Mouse (Mus musculus): Measurements from ENCODE around the gene Gm20390. TPM values are rescaled to one million over a fixed set of nuclear protein-coding genes. Genes with fewer than 3 reads are reported as not detected.
"Not testable (repeated sequence)": the region's sequence is repeated elsewhere in the genome, so short reads cannot be mapped to it uniquely, and the experiment has no call there.

Gm20390 gene
- polyA plus RNA-seq, 1 experiment from 2014 or later: 578 TPM

DNA sequence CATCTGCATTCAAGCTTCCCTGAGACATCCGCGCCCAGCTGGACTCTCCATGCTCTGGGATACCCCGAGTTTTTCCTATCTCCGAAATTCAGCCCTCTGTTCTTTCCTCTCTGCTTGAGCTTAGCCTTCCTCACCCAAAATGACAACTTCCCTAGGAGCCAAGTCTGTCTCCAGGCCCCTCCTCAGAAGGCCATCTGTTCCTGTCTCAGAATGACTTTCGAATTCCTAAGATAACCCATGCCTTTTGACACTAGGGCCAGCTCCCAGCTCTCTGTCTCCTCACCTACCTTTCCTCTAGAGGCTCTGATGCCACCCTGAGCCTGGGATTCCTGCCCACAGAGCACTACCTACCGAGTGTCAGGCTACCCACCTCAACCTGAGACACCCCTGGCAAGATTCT, 11.9 kb downstream of the Gm20390 start, which contains the start of gene Nme2:
Nme2 (minus strand) TSS at position 101 of the 400 bp plus-strand sequence.
- H3K36me3 ChIP-seq: peaks cover 74% of the 10 kb centered on the region

DNA sequence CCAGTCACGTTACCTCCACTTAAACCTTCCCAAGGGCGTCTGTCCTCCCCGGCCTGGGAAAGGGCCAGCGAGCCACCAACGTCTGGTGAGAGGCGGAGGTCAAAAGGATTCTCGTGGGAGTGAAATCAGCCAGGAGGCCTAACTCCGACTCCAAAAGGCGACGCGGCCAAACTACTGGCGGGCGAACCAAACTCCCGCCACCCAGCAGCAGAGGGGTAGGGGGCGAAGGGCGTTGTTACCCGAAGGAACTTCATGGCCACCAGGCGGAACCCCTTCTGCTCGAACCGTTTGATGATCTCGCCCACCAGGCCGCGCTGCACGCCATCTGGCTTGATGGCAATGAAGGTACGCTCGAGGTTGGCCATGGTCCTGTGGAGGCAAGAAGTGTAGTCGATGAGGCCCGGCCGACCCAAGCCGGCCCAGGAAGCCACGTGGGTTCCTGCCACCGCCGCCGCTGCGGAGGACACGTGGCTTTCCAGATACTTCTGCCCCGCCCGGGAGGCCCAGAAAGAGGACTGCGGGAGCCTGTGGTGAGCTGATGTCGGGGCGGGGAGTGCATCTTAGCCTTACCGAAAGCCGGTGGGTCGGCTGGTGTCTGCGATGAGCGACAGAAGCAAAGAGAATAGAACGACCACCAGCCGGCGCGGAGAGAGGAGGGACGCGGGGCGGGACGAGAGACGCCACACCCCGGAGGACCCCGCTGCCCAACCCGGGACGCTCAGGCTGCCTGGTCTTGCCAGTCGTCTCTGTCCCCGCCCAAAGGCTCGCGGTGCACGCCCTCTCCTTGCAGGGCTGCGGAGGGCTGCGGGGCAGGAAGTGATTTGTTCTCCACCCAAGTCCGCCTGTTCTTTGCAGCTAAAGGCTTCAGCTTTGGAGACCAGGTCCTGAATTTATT, 12.6 kb downstream of the Gm20390 start:
- H3K4me1 ChIP-seq: peaks cover 46% of the 10 kb centered on the region
- H3K27me3 ChIP-seq (ENCODE audit: low read depth, poor library complexity, severe bottlenecking): no peaks in the 10 kb centered on the region
- peak overlapping the region; percentile 85 for H3K4me3 ChIP-seq
- H3K27ac ChIP-seq: peak overlapping the region; percentile 93
- peaks cover 74% of the 10 kb centered on the region for H3K36me3 ChIP-seq
- DNase-seq (ENCODE audit: low spot score): peak; percentile 95
- no peaks in the 10 kb centered on the region for H3K9me3 ChIP-seq (replicated peaks)
- WGBS: under 1% methylated on average over 67 of the region's 67 CpGs

More for the DNA sequence above, 11.9 kb downstream of the Gm20390 start, which contains the start of gene Nme2:
- H3K4me3 ChIP-seq: peak within 1 kb of the TSS; percentile 85
- no peak for DNase-seq (ENCODE audit: low spot score)
- H3K27me3 ChIP-seq (ENCODE audit: low read depth, poor library complexity, severe bottlenecking): no peaks in the 10 kb centered on the region
- H3K4me1 ChIP-seq: peaks cover 46% of the 10 kb centered on the region
- no peaks in the 10 kb centered on the region for H3K9me3 ChIP-seq (replicated peaks)
- WGBS: 5% methylated on average over 6 of the region's 6 CpGs
- peak within 1 kb of the TSS; percentile 93 for H3K27ac ChIP-seq

DNA sequence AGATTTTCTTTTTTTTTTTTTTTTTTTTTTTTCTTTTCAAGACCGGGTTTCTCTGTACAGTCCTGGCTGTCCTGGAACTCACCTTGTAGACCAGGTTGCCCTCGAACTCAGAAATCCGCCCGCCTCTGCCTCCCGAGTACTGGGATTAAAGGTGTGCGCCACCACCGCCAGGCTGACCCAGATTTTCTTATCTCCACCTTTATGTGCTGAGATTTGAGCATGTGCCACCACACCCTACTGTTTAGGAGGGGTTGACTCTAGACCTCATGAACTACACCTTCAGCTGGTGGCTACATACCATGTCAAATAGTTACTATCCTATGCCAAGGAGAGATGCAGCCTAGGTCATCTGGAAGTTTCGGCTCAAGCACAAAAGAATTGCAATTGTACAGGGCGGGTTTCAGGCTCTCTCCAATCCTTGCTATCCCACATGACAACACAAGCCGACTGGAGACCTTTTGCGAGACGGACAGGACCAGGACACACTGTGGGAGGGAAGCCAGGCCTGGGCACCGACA, 13.3 kb downstream of the Gm20390 start:
- Histone ChIP-seq H3K27me3 (ENCODE audit: low read depth, poor library complexity, severe bottlenecking) (no peaks in the 10 kb centered on the region), H3K4me1 (peaks cover 46% of the 10 kb centered on the region), H3K36me3 (peaks cover 74% of the 10 kb centered on the region), H3K4me3 (peak overlapping the region; percentile 85), H3K27ac (peak overlapping the region; percentile 93), H3K9me3 (replicated peaks) (no peaks in the 10 kb centered on the region)
- WGBS: 54% methylated on average over 13 of the region's 13 CpGs
- DNase-seq (ENCODE audit: low spot score): no peak

DNA sequence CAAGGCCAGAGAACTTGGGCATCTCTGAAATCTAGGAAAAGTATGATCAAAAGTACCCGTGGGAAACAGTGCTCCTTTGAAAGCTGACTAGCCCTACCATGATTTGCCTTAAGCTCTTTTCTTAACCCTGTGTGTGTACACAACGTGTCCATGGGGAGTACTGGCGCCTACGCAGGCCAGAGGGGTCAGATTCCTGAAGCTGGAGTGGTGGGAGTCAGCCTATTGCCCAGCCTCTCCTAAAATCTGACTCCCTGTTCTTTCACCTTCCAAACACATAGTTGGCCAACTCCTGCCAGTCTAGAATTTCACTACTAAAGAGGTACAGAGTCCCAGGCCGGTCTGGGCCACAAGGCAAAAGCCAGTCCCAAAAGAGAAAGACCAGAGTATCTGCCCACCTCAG, 15.7 kb downstream of the Gm20390 start:
- Histone ChIP-seq H3K36me3 (peaks cover 72% of the 10 kb centered on the region), H3K9me3 (replicated peaks) (no peaks in the 10 kb centered on the region), H3K27me3 (ENCODE audit: low read depth, poor library complexity, severe bottlenecking) (no peaks in the 10 kb centered on the region), H3K4me1 (peaks cover 55% of the 10 kb centered on the region), H3K4me3 (peak overlapping the region; percentile 8; the same call in 1 of the 2 replicates), H3K27ac (no peak overlapping the region)
- DNase-seq (ENCODE audit: low spot score): no peak
- WGBS: 87% methylated on average over 5 of the region's 5 CpGs

DNA sequence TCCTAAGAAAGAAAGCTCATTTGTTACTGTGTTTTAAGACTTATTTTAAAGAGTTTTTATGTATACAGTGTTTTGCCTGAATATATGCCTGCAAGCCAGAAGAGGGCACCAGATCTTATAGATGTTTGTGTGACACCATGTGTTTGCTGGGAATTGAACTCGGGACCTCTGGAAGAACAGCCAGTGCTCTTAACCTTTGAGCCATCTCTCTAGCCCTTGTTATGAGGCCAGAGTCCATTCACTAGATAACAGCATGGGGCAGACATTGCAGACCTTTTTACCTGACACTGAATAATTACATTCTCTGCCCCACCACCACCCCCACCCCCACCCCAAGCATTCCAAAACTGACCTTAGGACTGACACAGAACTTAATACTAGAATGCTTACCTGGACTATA, 18.0 kb downstream of the Gm20390 start:
- Histone ChIP-seq H3K4me3 (no peak overlapping the region), H3K4me1 (peaks cover 49% of the 10 kb centered on the region), H3K27me3 (ENCODE audit: low read depth, poor library complexity, severe bottlenecking) (no peaks in the 10 kb centered on the region), H3K27ac (no peak overlapping the region), H3K9me3 (replicated peaks) (no peaks in the 10 kb centered on the region), H3K36me3 (peaks cover 66% of the 10 kb centered on the region)
- 94% methylated on average over 1 of the region's 1 CpGs for WGBS
- DNase-seq (ENCODE audit: low spot score): no peak

DNA sequence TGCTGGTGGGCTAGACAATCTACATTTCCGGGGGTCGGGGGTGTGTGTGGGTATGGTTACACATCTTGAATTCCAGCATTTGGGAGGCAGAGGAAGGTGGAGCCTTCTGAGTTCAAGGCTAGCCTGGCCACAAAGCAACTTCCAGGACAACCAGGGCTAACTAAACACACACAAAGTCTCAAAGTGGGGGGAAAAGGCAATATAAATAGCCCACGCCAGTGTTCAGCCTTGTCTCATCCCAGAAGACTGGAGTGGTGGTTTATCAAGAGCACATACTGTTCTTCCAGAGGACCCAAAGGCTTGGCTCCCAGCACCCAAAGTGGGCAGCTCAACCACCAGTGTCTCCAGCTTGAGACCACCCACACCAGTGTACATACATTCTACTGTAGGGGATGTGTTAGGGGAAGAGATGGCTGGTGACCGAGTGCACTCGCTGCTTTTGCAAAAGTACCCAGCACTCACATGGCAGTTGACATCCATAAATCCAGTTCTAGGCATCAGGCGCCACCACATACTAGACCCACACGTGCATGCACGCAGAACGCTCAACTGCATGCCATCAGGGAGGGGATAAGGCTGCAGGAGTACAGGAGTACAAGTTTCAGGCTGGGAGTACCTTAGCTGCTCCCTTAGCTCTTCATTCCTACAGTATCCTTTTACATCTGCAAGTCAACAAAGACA, 19.1 kb downstream of the Gm20390 start:
- Histone ChIP-seq H3K4me3 (no peak overlapping the region), H3K9me3 (replicated peaks) (no peaks in the 10 kb centered on the region), H3K27me3 (ENCODE audit: low read depth, poor library complexity, severe bottlenecking) (no peaks in the 10 kb centered on the region), H3K27ac (no peak overlapping the region), H3K4me1 (peaks cover 51% of the 10 kb centered on the region), H3K36me3 (peaks cover 64% of the 10 kb centered on the region)
- peak; percentile 26 for DNase-seq (ENCODE audit: low spot score)
- WGBS: 92% methylated on average over 9 of the region's 9 CpGs

DNA sequence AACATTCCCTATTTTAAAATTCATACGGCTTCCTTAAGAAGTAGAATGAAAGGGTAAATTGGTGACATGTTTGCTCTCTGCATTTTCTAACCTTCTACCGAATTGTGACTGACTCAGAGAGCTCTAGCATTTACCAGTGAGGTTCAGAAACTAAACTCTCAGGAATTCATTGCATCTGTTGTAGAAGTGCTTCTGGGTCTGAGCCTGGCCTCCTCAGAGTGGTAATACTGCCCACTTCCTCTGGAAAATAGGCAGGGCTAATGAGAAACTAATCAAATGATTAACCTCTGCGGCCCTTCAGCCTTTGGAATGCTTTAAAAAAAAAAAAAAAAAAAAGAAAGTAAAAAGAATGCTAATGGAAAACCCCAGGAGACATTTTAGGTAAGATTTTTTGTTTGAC, 23.1 kb downstream of the Gm20390 start:
- H3K9me3 ChIP-seq (replicated peaks): no peaks in the 10 kb centered on the region
- 49% methylated on average over 3 of the region's 3 CpGs for WGBS
- peaks cover 58% of the 10 kb centered on the region for H3K36me3 ChIP-seq

DNA sequence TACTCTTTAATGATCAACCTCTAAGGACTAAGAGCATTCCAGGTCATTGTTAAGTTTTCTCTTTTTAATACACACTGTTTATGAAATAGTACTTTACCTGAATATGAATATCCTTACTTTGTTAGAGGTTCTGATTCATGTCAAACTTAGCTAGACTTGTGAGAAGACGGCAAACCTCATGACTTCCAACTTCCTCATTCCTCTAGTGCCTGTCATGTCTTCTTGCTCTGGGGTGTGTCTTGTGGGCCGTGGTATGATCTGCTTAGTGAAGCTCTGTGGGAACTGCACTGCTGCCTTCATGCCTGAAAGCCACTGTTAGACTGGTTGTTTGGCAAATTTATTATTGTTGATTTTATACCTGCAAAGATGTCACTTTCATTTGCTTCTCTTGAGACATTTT, 27.2 kb downstream of the Gm20390 start:
- Histone ChIP-seq H3K4me1 (peaks cover 18% of the 10 kb centered on the region), H3K9me3 (replicated peaks) (no peaks in the 10 kb centered on the region), H3K27ac (no peak overlapping the region), H3K27me3 (ENCODE audit: low read depth, poor library complexity, severe bottlenecking) (no peaks in the 10 kb centered on the region), H3K4me3 (no peak overlapping the region), H3K36me3 (peaks cover 71% of the 10 kb centered on the region)
- WGBS: 93% methylated on average over 2 of the region's 2 CpGs
- no peak for DNase-seq (ENCODE audit: low spot score)

More for the DNA sequence above, 23.1 kb downstream of the Gm20390 start:
- no peaks in the 10 kb centered on the region for H3K27me3 ChIP-seq (ENCODE audit: low read depth, poor library complexity, severe bottlenecking)
- no peak overlapping the region for H3K27ac ChIP-seq
- no peak for DNase-seq (ENCODE audit: low spot score)
- no peak overlapping the region for H3K4me3 ChIP-seq
- peaks cover 35% of the 10 kb centered on the region for H3K4me1 ChIP-seq

DNA sequence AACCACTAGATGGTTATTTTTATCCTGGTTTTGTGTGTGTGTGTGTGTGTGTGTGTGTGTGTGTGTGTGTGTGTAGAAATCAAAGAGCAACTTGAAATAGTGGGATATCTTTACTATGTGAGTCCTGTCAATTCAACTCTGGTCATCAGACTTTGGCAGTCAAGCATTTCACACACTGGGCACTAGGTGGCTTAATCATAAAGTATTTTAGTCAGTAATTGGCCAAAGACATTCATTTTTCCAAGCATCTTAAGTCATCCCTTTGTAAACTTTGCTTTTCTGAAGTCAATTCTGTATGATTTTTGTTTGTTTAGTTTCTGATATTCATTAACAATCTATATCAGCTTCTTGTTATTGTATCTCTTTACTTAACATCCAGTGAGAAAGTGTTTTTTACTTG, 39.0 kb downstream of the Gm20390 start:
- H3K4me3 ChIP-seq: no peak overlapping the region
- peaks cover 99% of the 10 kb centered on the region for H3K36me3 ChIP-seq
- no peaks in the 10 kb centered on the region for H3K9me3 ChIP-seq (replicated peaks)
- no peak overlapping the region for H3K27ac ChIP-seq
- no peaks in the 10 kb centered on the region for H3K4me1 ChIP-seq
- H3K27me3 ChIP-seq (ENCODE audit: low read depth, poor library complexity, severe bottlenecking): no peaks in the 10 kb centered on the region
- no peak for DNase-seq (ENCODE audit: low spot score)

DNA sequence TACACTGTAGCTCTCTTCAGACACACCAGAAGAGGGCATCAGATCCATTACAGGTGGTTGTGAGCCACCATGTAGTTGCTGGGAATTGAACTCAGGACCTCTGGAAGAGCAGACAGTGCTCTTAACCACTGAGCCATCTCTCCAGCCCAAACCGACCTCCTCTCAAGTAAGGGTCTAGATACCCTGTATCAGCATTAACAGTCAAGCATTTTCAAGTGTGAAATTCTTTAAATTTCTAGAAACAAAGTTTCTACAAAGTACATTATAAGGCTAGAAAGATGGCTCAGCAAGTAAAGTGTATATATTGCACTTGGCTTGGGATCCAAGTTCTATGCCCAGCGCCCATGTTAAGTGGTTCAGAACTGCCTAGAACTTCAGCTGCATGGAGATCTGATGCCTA, 53.1 kb downstream of the Gm20390 start:
- 90% methylated on average over 2 of the region's 2 CpGs for WGBS
- peaks cover 98% of the 10 kb centered on the region for H3K36me3 ChIP-seq
- not testable (repeated sequence) for H3K27me3 ChIP-seq (ENCODE audit: low read depth, poor library complexity, severe bottlenecking); H3K4me3 ChIP-seq; H3K4me1 ChIP-seq; H3K9me3 ChIP-seq (replicated peaks); H3K27ac ChIP-seq; DNase-seq (ENCODE audit: low spot score)

DNA sequence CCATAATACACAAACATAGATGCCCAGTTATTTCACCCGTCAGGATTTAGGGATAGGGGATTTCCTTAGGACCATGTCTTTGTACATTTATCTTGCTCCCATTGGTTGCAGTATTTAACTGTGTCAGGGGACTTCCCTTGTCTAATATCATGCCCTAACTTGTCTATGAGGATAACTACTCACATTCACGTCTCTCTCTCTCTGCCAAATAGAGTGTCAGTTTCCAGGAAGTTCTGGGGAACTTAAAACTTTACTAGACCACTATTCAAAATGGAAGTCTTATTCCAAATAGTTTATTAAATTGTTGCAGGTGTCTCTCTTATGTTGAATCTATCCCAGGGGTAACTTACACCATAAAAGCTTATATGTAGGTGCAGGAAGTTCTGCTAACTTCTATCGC, 56.5 kb downstream of the Gm20390 start:
- Histone ChIP-seq H3K4me3 (no peak overlapping the region), H3K27ac (no peak overlapping the region), H3K4me1 (no peaks in the 10 kb centered on the region), H3K9me3 (replicated peaks) (no peaks in the 10 kb centered on the region), H3K36me3 (peaks cover 100% of the 10 kb centered on the region), H3K27me3 (ENCODE audit: low read depth, poor library complexity, severe bottlenecking) (no peaks in the 10 kb centered on the region)
- DNase-seq (ENCODE audit: low spot score): no peak
- 93% methylated on average over 3 of the region's 3 CpGs for WGBS

DNA sequence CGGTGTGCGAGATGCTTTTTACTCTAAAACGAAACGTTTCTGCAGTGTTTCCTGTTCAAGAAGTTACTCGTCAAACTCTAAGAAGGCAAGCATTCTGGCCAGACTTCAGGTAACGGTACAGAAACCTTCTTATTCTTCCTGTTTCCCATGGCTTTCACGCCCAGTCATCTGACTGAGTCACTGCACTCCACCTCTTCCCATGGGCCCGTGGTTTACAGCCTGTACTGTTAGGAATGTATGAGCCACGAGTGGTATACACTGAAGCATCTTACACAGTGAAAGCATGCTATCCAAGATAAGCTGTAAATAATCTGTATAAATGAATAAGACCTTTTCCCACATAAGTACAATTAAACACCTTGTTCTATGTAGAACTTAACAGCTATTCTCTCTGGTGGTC, 59.3 kb downstream of the Gm20390 start:
- H3K4me1 ChIP-seq: no peaks in the 10 kb centered on the region
- no peak overlapping the region for H3K27ac ChIP-seq
- WGBS: 93% methylated on average over 9 of the region's 9 CpGs
- H3K36me3 ChIP-seq: peaks cover 95% of the 10 kb centered on the region
- no peaks in the 10 kb centered on the region for H3K9me3 ChIP-seq (replicated peaks)
- DNase-seq (ENCODE audit: low spot score): no peak
- H3K27me3 ChIP-seq (ENCODE audit: low read depth, poor library complexity, severe bottlenecking): no peaks in the 10 kb centered on the region
- no peak overlapping the region for H3K4me3 ChIP-seq

DNA sequence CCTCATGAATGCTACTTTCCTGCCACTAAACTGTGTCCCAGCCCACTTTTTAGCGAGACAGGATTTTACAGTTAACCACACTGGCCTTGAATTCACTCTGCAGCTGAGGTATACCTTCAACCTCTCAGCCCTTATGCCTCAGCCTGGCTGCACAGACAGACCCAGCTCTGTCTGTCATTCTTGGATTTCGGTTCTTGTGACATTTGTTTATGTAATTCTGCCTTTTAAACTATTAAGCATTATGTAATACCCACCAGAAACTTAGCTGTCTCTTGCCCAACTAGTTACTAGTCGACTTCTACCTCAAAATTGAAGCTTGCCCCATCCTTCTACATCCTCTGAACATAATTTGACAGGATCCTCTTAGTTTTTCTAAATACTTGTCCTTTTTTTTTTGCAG, 60.3 kb downstream of the Gm20390 start:
- WGBS: 94% methylated on average over 3 of the region's 3 CpGs
- Histone ChIP-seq H3K27me3 (ENCODE audit: low read depth, poor library complexity, severe bottlenecking) (no peaks in the 10 kb centered on the region), H3K4me1 (no peaks in the 10 kb centered on the region), H3K36me3 (peaks cover 88% of the 10 kb centered on the region), H3K27ac (no peak overlapping the region), H3K9me3 (replicated peaks) (no peaks in the 10 kb centered on the region), H3K4me3 (no peak overlapping the region)
- no peak for DNase-seq (ENCODE audit: low spot score)
